Mouse (Mus musculus): Measurements from ENCODE around the gene Crkl. TPM values are rescaled to one million over a fixed set of nuclear protein-coding genes. Genes with fewer than 3 reads are reported as not detected.

Gene Crkl
- polyA plus RNA-seq, 1 experiment from 2014 or later = 91.2 TPM

GRCm38 (mm10) chr16:17509240-17509597 lies 57.4 kb downstream of the Crkl start:
- Histone ChIP-seq H3K4me2 (replicated peaks) (peak overlapping the region; percentile 87), H3K27ac (peak overlapping the region; percentile 93), H3K36me3 (peaks cover 32% of the 10 kb centered on the region), H3K4me1 (replicated peaks) (peaks cover 23% of the 10 kb centered on the region), H3K4me3 (replicated peaks) (peak overlapping the region; percentile 80), H3K27me3 (no peaks in the 10 kb centered on the region), H3K9me3 (no peaks in the 10 kb centered on the region), H3K9ac (replicated peaks) (peak overlapping the region; percentile 87)
- WGBS = 13% methylated on average over 9 of the region's 9 CpGs
- ATAC-seq = no peak

- peaks cover 40% of the 10 kb centered on the region for H3K36me3 ChIP-seq
- peak overlapping the region; percentile 87 for H3K9ac ChIP-seq (replicated peaks)
- peak overlapping the region; percentile 87 for H3K4me2 ChIP-seq (replicated peaks)
- no peak for ATAC-seq
- peak overlapping the region; percentile 80 for H3K4me3 ChIP-seq (replicated peaks)
- H3K27ac ChIP-seq = no peak overlapping the region
- H3K9me3 ChIP-seq = no peaks in the 10 kb centered on the region
- H3K27me3 ChIP-seq = no peaks in the 10 kb centered on the region
- peaks cover 23% of the 10 kb centered on the region for H3K4me1 ChIP-seq (replicated peaks)
- 98% methylated on average over 2 of the region's 2 CpGs for WGBS
Measured at GRCm38 (mm10) chr16:17510143-17510542, 58.4 kb downstream of the Crkl start.

- Histone ChIP-seq H3K9ac (replicated peaks) (no peak overlapping the region), H3K4me2 (replicated peaks) (no peak overlapping the region), H3K4me3 (replicated peaks) (no peak overlapping the region), H3K4me1 (replicated peaks) (peaks cover 23% of the 10 kb centered on the region), H3K27me3 (no peaks in the 10 kb centered on the region), H3K27ac (no peak overlapping the region), H3K36me3 (peaks cover 46% of the 10 kb centered on the region), H3K9me3 (no peaks in the 10 kb centered on the region)
- ATAC-seq = no peak
- 88% methylated on average over 2 of the region's 2 CpGs for WGBS
Measured at GRCm38 (mm10) chr16:17510686-17511085, 58.9 kb downstream of the Crkl start.

- Histone ChIP-seq H3K4me2 (replicated peaks) (no peak overlapping the region), H3K4me3 (replicated peaks) (no peak overlapping the region), H3K27ac (no peak overlapping the region), H3K36me3 (peaks cover 53% of the 10 kb centered on the region), H3K9ac (replicated peaks) (no peak overlapping the region), H3K27me3 (no peaks in the 10 kb centered on the region), H3K4me1 (replicated peaks) (peaks cover 23% of the 10 kb centered on the region), H3K9me3 (no peaks in the 10 kb centered on the region)
- WGBS = 90% methylated on average over 4 of the region's 4 CpGs
- ATAC-seq = no peak
Measured at GRCm38 (mm10) chr16:17511431-17511830, 59.6 kb downstream of the Crkl start.

- WGBS = 97% methylated on average over 2 of the region's 2 CpGs
- H3K9me3 ChIP-seq = no peaks in the 10 kb centered on the region
- H3K9ac ChIP-seq (replicated peaks) = no peak overlapping the region
- H3K36me3 ChIP-seq = peaks cover 98% of the 10 kb centered on the region
- no peaks in the 10 kb centered on the region for H3K27me3 ChIP-seq
- H3K4me2 ChIP-seq (replicated peaks) = no peak overlapping the region
- H3K27ac ChIP-seq = no peak overlapping the region
- ATAC-seq = no peak
- no peaks in the 10 kb centered on the region for H3K4me1 ChIP-seq (replicated peaks)
- no peak overlapping the region for H3K4me3 ChIP-seq (replicated peaks)
Measured at GRCm38 (mm10) chr16:17518910-17519309, 67.1 kb downstream of the Crkl start.

GRCm38 (mm10) chr16:17524156-17524555 lies 72.4 kb downstream of the Crkl start:
- H3K4me3 ChIP-seq (replicated peaks) = no peak overlapping the region
- no peaks in the 10 kb centered on the region for H3K9me3 ChIP-seq
- WGBS = 94% methylated on average over 11 of the region's 11 CpGs
- H3K27ac ChIP-seq = no peak overlapping the region
- no peaks in the 10 kb centered on the region for H3K27me3 ChIP-seq
- H3K4me2 ChIP-seq (replicated peaks) = no peak overlapping the region
- peaks cover 97% of the 10 kb centered on the region for H3K36me3 ChIP-seq
- no peak for ATAC-seq
- H3K4me1 ChIP-seq (replicated peaks) = peaks cover 3% of the 10 kb centered on the region; the same call in 1 of the 2 replicates
- H3K9ac ChIP-seq (replicated peaks) = no peak overlapping the region

- Histone ChIP-seq H3K4me1 (replicated peaks) (peaks cover 13% of the 10 kb centered on the region), H3K4me2 (replicated peaks) (no peak overlapping the region), H3K9ac (replicated peaks) (no peak overlapping the region), H3K27me3 (no peaks in the 10 kb centered on the region), H3K27ac (no peak overlapping the region), H3K36me3 (peaks cover 84% of the 10 kb centered on the region), H3K9me3 (no peaks in the 10 kb centered on the region), H3K4me3 (replicated peaks) (no peak overlapping the region)
- ATAC-seq = no peak
- WGBS = 89% methylated on average over 3 of the region's 3 CpGs
Measured at GRCm38 (mm10) chr16:17525524-17525923, 73.7 kb downstream of the Crkl start.

- WGBS = 94% methylated on average over 6 of the region's 6 CpGs
- H3K4me2 ChIP-seq (replicated peaks) = no peak overlapping the region
- H3K36me3 ChIP-seq = peaks cover 77% of the 10 kb centered on the region
- ATAC-seq = no peak
- H3K9me3 ChIP-seq = no peaks in the 10 kb centered on the region
- H3K4me1 ChIP-seq (replicated peaks) = peaks cover 13% of the 10 kb centered on the region
- H3K27ac ChIP-seq = no peak overlapping the region
- H3K9ac ChIP-seq (replicated peaks) = no peak overlapping the region
- H3K27me3 ChIP-seq = no peaks in the 10 kb centered on the region
- H3K4me3 ChIP-seq (replicated peaks) = no peak overlapping the region
Measured at GRCm38 (mm10) chr16:17526223-17526622, 74.4 kb downstream of the Crkl start.

GRCm38 (mm10) chr16:17527606-17528005 lies 75.8 kb downstream of the Crkl start:
- H3K4me3 ChIP-seq (replicated peaks) = no peak overlapping the region
- no peak for ATAC-seq
- H3K9ac ChIP-seq (replicated peaks) = no peak overlapping the region
- peaks cover 27% of the 10 kb centered on the region for H3K4me1 ChIP-seq (replicated peaks)
- H3K4me2 ChIP-seq (replicated peaks) = no peak overlapping the region
- peaks cover 63% of the 10 kb centered on the region for H3K36me3 ChIP-seq
- H3K9me3 ChIP-seq = no peaks in the 10 kb centered on the region
- no peaks in the 10 kb centered on the region for H3K27me3 ChIP-seq
- H3K27ac ChIP-seq = no peak overlapping the region

- H3K36me3 ChIP-seq = peaks cover 56% of the 10 kb centered on the region
- no peak for ATAC-seq
- H3K9ac ChIP-seq (replicated peaks) = no peak overlapping the region
- no peaks in the 10 kb centered on the region for H3K27me3 ChIP-seq
- H3K4me1 ChIP-seq (replicated peaks) = peaks cover 28% of the 10 kb centered on the region
- no peak overlapping the region for H3K4me3 ChIP-seq (replicated peaks)
- 86% methylated on average over 13 of the region's 13 CpGs for WGBS
- H3K4me2 ChIP-seq (replicated peaks) = no peak overlapping the region
- H3K27ac ChIP-seq = no peak overlapping the region
- H3K9me3 ChIP-seq = no peaks in the 10 kb centered on the region
Measured at GRCm38 (mm10) chr16:17528276-17528675, 76.5 kb downstream of the Crkl start.

GRCm38 (mm10) chr16:17529981-17530586 lies 78.3 kb downstream of the Crkl start:
- WGBS = 17% methylated on average over 17 of the region's 17 CpGs

GRCm38 (mm10) chr16:17530640-17531288 lies 79.0 kb downstream of the Crkl start, which contains the start of gene Thap7:
Thap7 (minus strand) TSS chr16:17531136.
- peak within 1 kb of the TSS; percentile 91 for H3K4me2 ChIP-seq (replicated peaks)
- H3K4me3 ChIP-seq (replicated peaks) = peak within 1 kb of the TSS; percentile 63
- peaks cover 33% of the 10 kb centered on the region for H3K36me3 ChIP-seq
- H3K9ac ChIP-seq (replicated peaks) = peak within 1 kb of the TSS; percentile 84
- H3K27ac ChIP-seq = peak within 1 kb of the TSS; percentile 98
- H3K27me3 ChIP-seq = no peaks in the 10 kb centered on the region
- H3K9me3 ChIP-seq = no peaks in the 10 kb centered on the region
- peaks cover 28% of the 10 kb centered on the region for H3K4me1 ChIP-seq (replicated peaks)
- peak; percentile 97 for ATAC-seq
- under 1% methylated on average over 67 of the region's 67 CpGs for WGBS

More at GRCm38 (mm10) chr16:17529981-17530586, 78.3 kb downstream of the Crkl start:
- ATAC-seq = peak; percentile 13; the same call in 1 of the 2 replicates
- Histone ChIP-seq H3K4me2 (replicated peaks) (peak overlapping the region; percentile 91), H3K4me3 (replicated peaks) (peak overlapping the region; percentile 63), H3K4me1 (replicated peaks) (peaks cover 28% of the 10 kb centered on the region), H3K9ac (replicated peaks) (peak overlapping the region; percentile 84), H3K27ac (peak overlapping the region; percentile 98), H3K9me3 (no peaks in the 10 kb centered on the region), H3K36me3 (peaks cover 40% of the 10 kb centered on the region), H3K27me3 (no peaks in the 10 kb centered on the region)

All from midbrain, embryonic 13.5 days (tissue).